16 mouse cellular contexts compared by ENCODE assay signal in the genomic region with DNA sequence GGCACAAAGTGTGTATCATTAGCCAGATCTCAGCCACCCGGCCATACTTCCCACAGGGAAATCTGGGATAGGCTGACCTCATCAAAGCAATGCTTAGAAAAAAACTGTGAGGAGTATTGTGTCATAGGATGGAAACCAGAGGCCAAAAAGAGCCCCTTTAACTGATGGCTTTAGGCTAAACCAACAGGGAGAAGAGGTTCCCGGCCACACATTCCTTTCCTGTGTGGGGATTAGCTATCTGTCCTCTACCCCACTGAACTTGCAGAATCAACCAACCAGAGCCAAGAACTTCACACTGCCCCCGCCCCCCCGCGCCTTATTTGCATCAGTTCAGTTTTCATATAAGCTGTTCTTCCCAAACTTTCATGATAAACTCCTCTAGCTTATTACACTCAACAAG.
"Had no signal": no experiment of that assay in that cellular context is flagged by ENCODE, and none has a peak within 500 bp of the region (broad histone marks: within the 10 kb centered on the region; RNA-seq: fewer than 3 reads in every experiment).

No protein-coding gene starts in this region.

- H3K9ac ChIP-seq: neural tube, embryonic 13.5 days; neural tube, embryonic 15.5 days; stomach, embryonic 15.5 days had no signal

- H3K9me3 ChIP-seq: neural tube, embryonic 13.5 days; neural tube, embryonic 15.5 days; stomach, embryonic 15.5 days had no signal

- H3K4me3 ChIP-seq: neural tube, embryonic 13.5 days; neural tube, embryonic 15.5 days; stomach, embryonic 15.5 days had no signal

- DNase-seq: retina, postnatal 1 day; right cerebral cortex, adult 18-20 months; right cerebral cortex, postnatal 14 days; right cerebral cortex, postnatal 25 days; right cerebral cortex, postnatal 4 days; spleen, adult 18-20 months; thymus, adult 18-20 months; thymus, adult 2 months; thymus, postnatal 14 days; thymus, postnatal 25 days; thymus, postnatal 36 days; thymus, postnatal 4 days had no signal

- H3K4me1 ChIP-seq: neural tube, embryonic 13.5 days; neural tube, embryonic 15.5 days; stomach, embryonic 15.5 days had no signal

- H3K27ac ChIP-seq: neural tube, embryonic 13.5 days; neural tube, embryonic 15.5 days; stomach, embryonic 15.5 days; stomach, postnatal 0 days had no signal

- H3K4me2 ChIP-seq: neural tube, embryonic 13.5 days; neural tube, embryonic 15.5 days; stomach, embryonic 15.5 days had no signal

- H3K27me3 ChIP-seq: neural tube, embryonic 13.5 days; neural tube, embryonic 15.5 days; stomach, embryonic 15.5 days had no signal

- H3K36me3 ChIP-seq: neural tube, embryonic 13.5 days; neural tube, embryonic 15.5 days; stomach, embryonic 15.5 days had no signal
